Mouse (Mus musculus) gastrocnemius, adult 8-10 months (tissue): ENCODE measurements around the gene Mcrip2. TPM values are rescaled to one million over a fixed set of nuclear protein-coding genes. Genes with fewer than 3 reads are reported as not detected.

Experiments used
- DNase-seq, 2 experiments: peaks; one replicate each; pipeline ENCODE4 v3.0.0; 2022; ENCODE audit warnings: low spot score in 2 of 2
- total RNA-seq, 4 experiments: library from RNA; stranded (reverse); gene quantifications; 2 replicates each; pipeline ENCODE4 v1.2.4; 2022

The Mcrip2 gene
- 100 to 1,000 TPM in 1 of 4 experiments, 10 to 100 TPM in 3; 87.4 to 108 (median 92.5) TPM for total RNA-seq

DNA sequence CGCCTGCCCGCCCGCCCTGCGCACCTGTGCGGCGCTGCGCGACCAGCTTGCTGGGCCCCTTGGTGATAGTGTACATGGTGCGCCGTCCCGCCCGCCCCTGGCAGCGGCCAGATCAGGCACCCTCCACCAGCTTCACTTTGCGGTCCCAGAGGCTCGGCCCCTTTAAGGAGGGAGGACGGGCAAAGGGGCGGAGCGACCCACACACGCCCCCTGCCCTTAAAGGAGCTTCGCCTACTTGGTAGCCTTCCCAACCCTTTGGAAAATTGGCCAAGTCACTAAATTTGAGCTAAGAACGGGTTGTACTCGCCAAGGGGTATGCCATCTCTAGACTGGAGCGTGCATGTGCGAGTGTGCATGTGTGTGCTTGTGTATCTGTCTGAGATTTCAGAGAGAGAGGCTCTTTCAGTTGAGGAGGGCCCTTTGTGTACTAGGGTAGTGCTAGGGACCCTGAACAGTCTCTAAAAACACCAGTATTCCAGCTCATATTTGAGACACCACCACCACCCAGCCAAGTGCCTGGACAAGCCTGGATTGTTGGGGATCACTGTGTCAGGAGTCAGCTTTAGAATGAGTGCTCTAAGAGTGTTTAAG is at the start of gene Mcrip2:
Gene Mcrip2, minus strand, starts transcription at position 164 of the 591 bp plus-strand sequence.
- peak; percentile 77 to 82 for DNase-seq

GRCm38 (mm10) chr17:25918037-25918750 is 49.6 kb upstream of the Mcrip2 start:
- no peak for DNase-seq

- no peak for DNase-seq
Observed at GRCm38 (mm10) chr17:25916931-25917647, 48.5 kb upstream of the Mcrip2 start.

- no peak for DNase-seq
Observed at GRCm38 (mm10) chr17:25914295-25914694, 45.7 kb upstream of the Mcrip2 start.

- DNase-seq = no peak
Observed at GRCm38 (mm10) chr17:25913877-25914275, 45.3 kb upstream of the Mcrip2 start.

DNA sequence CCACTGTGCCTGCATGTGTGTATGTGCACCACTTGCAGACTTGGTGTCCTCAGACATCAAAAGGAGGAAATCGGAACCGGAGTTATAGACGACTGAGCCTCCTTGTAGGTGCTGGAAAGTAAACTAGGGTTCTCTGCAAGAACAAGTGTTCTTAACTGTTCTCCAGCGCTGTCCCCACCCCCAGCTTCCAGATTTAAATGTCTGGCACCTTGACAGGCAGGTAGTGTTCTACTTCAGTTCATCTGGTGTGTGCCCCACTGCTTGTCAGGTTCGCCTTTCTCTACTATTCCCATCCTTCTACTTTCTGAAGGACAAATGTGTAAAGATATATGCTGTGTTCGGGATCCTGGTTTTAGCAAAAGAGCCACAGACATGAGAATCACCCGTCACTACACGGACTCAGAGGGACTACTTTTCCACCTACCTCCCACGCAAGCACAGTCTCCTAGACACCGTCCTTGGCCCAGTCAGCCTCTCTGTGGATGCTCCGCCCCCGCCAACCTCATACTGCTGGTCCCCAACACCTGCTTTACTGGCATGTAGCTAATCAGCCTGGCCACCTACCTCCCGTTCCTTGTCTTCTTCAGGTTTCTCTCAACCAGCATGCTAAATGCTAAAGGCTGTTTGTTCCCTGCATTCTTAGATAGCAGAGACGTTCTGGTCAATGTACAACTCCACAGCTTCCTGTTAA is 44.8 kb upstream of the Mcrip2 start:
- DNase-seq = no peak

DNA sequence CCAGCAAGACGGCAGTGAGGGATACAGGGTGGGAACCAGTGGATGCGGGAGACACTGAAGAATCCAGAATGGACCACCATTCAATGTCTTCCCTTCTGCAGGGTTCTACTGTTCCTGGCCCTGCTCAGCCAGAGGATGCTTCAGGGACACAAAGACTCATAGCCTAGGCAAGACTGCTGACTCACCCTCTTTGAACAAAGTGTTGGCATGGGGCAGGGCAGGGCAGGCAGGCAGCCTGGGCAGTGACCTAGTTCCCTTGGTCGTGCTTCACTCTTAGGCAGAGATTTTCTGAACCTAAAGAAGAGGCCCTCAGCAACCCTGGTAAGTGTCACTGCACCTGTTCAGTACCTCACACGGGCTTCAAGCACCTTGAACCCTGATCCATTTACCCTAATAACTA is 43.3 kb upstream of the Mcrip2 start:
- no peak for DNase-seq

DNA sequence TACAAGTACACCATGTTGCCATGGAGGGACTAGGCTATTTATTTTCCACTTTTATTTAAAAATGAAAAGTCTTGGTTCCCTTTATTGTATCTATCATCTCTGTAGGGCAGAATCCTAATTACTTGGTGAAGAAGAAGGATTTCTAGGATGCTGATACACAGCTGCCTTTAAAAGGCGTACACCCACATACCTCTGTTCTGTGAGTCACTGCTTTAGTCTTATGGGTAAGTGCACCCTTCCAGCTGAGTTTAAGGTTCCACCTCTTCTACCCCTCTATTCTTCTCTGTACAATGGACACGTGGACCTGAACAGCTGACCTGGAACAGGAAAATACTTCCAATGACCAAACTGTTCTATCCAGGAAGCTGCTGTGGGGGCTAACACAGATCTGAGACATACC is 39.1 kb upstream of the Mcrip2 start:
- DNase-seq = no peak

GRCm38 (mm10) chr17:25903061-25903460 is 34.5 kb upstream of the Mcrip2 start:
- DNase-seq = no peak

GRCm38 (mm10) chr17:25900193-25900592 is 31.6 kb upstream of the Mcrip2 start:
- DNase-seq = no peak

DNA sequence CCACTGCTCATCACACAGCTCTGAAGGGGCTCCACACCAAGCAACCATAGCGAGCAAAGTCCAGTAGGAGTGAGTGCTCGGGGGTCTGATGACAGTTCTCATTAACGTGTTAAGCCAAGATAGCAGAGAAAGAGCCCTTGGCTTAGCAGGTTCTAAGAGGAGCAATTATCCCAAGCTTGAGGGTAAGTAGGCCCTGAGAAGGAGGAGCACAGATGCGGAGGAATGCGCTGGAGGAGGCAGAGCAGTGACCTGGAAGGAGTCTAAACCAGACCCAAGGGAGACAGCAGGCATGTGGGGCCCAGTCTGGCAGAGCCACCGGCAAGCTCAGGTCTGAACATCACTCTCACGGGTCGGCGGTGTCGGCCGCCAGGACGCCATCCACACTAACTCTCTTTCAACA is 27.3 kb upstream of the Mcrip2 start:
- no peak for DNase-seq

DNA sequence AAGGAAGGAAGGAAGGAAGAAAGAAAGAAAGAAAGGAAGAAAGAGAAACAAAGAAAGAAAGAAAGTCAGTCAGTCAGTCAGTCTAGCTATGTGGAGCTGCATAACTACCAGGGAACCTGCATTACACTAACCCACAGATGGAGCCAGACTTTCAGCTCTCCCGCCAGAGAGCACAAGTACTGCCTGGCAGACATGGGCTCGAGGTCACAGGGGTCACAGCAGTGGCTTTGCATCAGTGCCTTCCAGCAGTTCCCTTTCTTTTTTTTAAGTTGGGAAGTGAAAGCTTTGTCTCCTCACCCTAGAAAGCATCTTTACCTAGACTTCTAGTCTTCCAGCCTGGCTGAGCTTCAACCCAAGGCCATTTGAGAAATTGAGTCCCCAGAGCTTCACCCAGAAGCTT is 26.9 kb upstream of the Mcrip2 start:
- no peak for DNase-seq

- DNase-seq = no peak
Observed at GRCm38 (mm10) chr17:25893975-25894617, 25.5 kb upstream of the Mcrip2 start.

DNA sequence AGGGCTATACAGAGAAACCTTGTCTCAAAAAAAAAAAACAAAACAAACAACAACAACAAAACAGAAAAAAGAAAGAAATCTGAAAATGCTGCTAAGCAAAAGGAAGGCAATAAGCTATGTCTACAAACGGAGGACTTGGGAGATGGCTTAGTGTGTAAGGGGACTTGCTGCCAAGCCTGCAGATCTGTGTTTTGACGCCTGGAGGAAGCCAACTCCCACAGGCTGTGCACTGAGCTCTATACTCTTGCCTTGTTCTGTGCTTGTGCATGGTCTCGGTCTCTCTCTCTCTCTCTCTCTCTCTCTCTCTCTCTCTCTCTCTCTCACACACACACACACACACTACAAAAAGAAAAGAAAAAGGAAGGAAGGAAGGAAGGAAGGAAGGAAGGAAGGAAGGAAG is 20.3 kb upstream of the Mcrip2 start:
- DNase-seq = no peak

- no peak for DNase-seq
Observed at GRCm38 (mm10) chr17:25887467-25887866, 18.9 kb upstream of the Mcrip2 start.

GRCm38 (mm10) chr17:25886806-25887205 is 18.2 kb upstream of the Mcrip2 start:
- DNase-seq = no peak

GRCm38 (mm10) chr17:25885636-25886035 is 17.1 kb upstream of the Mcrip2 start:
- no peak for DNase-seq

- no peak for DNase-seq
Observed at GRCm38 (mm10) chr17:25883824-25884223, 15.3 kb upstream of the Mcrip2 start.

GRCm38 (mm10) chr17:25883268-25883667 is 14.7 kb upstream of the Mcrip2 start:
- no peak for DNase-seq

- DNase-seq = no peak
Observed at GRCm38 (mm10) chr17:25882306-25882705, 13.7 kb upstream of the Mcrip2 start.

DNA sequence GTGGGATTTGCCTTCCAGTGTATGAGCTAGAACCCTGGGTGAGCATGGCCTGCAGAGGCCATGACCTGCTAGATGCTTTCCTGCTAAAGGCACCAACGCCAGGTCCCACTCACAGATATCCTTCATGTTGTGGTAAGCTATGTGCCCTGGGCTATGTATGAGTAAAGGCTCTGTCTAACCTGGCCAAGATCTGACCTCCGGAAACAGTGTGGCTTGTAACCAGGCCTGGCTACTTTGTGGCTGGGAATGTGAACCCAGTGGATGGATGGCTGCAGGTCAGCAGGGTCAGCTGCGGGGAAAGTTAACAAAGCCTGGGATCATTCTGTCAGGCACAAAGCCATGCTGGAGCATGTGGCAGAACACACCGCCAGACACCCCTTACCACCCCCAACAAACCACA is 13.1 kb upstream of the Mcrip2 start:
- no peak for DNase-seq
